Mouse (Mus musculus): ENCODE data around the gene Tmem176b.
"Not testable (repeated sequence)": the region's sequence is repeated elsewhere in the genome, so short reads cannot be mapped to it uniquely, and the experiment has no call there.

Gene Tmem176b

DNA sequence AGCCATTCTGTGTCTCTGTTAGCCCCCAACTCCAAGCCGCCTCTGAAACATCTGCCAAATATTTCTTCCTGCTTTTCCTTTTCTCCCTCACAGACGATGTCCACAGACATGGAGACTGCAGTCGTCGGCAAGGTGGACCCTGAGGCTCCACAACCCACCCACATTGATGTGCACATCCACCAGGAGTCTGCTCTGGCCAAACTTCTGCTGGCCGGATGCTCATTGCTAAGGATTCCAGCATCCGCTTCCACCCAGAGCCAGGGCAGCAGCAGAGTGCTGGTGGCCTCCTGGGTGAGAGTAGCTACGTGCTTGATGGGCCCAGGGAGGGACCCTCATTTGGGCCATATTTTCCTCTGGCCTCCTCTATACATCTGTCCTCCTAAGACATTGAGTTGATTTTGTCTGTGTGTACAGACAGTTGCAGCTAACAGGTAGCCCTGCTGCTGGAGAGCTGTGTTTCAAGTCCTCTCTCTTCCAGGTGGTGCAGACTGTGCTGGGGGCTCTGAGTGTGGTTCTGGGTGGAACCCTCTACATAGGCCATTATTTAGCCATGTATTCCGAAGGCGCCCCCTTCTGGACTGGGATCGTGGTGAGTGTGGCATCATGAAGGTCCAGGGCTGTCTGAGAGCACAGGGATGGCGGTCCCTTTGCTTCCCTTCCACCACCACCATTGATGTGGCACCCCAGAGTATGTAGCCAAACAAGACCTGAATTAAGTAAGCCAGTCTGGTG, 981 bp upstream of the Tmem176b start:
- DNase-seq (ENCODE audit: low read depth, low spot score): no peak

DNA sequence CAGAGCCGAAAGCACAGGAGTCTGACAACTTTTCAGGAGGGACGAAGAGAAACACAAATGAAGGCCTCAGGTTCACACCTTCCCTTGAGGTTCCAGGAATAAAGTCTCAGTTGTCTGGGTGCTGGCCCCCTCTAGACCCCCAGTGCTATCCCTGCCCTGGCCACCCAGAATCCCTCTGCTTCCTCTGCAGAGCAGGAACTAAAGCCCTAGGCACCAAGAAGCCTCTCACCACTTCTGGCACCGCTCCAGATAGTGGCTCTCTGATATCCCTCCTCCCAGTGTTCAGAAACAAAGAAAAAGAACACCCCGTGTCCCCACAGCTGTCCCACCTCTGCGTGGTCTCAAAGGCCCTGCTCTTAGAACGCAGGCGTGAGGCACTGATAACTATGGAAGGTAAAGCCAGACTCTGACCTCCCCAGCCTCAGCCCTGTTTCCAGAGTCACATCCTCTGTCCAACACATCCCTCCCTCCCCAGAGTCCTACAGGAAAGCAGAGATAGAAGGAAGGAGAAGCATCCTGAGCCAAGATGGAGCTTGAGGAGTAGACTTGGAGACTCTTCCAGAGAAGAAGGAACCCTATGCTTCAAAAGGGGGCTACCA, 826 bp downstream of the Tmem176b start, which contains the start of gene Tmem176a:
Tmem176a (plus strand) TSS at position 549 of the 599 bp plus-strand sequence.
- no peak for DNase-seq (ENCODE audit: low read depth, low spot score)

DNA sequence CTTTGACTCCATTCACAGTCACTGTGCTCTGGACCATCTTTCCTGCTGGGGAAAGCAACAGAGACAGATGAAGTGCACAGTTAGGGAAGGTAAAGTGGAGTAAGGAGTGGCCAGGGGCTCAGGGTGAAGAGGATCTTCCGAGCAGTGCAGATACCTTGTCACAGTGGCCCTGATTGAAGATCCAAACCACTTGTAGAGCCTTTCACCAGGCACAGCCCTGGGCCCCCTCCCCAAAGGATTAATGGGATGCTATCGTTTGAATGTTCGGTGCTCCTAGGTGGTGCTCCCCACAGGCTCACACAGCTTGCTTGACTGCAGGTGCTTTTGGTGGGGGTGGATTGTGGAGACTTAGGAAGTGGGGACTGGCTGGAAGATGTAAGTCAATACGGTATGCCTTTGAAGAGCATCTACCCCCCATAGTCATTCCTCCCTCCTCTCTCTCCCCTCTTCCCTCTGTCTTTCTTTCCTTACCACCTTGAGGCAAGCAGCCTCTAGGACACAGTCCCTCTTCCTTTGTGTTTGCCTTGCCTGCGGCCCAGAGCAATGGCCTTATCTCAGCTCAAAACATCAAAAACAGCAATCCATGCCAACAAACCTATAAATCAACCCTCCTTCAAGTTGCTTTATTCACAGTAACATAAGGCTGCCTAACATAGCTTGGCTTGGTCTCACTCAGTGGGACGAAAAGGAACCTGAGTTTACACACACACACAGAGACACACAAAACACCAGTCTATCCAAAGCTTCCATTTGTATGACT, 2.8 kb downstream of the Tmem176b start:
- no peak for DNase-seq (ENCODE audit: low read depth, low spot score)

DNA sequence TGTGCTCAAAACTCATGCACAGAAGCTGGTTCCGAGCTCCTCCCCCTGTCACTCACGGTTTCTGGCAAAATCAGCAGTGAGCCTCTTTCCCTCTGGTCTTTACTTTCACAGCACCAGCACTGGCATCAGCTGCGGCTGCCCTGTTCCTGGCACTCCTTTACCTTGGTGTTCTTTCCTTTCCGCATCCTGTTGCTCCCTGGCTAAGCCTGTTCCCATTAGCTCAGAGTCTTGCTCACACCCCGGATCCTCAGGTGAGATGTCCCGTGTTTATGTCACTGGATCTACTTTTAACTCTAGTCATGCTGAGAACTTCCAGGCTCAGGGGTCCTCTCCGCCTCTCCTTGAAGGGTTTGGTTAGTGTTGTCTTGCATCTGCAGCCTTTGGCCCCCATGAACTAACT, 3.8 kb downstream of the Tmem176b start:
- no peak for DNase-seq (ENCODE audit: low read depth, low spot score)

DNA sequence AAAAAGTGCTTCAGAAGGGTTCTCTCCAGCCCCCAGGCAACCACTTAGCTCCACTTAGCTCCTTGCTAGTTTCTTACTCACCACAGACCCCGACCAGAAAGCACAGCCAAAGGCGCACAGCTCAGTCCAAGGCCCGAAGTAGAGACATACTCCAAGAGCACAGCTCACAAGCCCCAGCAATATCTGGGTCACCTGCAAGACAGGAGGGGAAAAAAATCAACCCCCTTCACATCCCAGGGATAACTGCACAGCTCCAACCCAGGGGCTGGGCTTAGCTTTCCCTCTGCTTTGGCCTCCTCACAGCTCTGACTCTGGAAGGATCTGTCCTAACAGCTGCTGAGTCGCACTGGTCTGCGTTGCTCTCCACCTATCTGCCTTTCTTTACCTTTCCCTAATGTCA, 5.2 kb downstream of the Tmem176b start:
- DNase-seq (ENCODE audit: low read depth, low spot score): no peak

DNA sequence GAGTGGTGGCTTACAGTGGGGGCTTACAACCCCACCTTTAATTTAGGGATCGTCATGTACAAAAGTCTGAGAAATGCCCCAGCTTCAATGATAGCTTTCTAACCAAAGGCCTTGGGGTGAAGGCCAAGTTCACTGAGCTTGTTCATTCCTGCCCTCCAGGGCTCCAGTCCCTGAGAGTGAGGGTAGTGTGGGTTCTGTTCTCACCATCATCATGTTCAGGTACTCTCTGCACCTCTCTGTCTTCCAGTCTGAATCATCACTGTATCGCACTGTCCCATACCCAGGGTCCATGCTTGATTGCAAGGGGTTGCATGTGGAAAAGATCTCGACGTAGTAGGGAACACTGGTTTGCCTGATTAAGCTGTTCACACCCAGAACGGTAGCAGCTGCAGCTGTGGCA, 6.1 kb downstream of the Tmem176b start:
- no peak for DNase-seq (ENCODE audit: low read depth, low spot score)

DNA sequence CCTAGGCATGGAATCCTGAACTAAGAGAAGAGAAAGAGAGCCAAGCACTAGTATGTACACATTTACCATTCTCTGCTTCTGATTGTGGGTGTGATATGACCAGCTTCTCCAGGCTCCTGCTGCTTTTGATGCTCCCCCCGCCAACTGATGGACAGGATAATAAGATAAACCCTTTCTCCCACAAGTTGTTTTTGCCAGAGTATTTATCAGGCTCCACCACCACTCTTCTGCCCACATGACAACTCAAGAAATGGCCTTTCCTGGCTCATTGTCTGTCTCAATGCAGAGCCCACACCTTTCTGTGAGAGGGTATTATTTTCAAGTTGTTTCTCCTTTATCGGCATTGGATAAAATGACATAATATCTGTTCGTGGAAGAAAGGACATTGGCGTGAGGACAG, 7.8 kb downstream of the Tmem176b start:
- DNase-seq (ENCODE audit: low read depth, low spot score): no peak

DNA sequence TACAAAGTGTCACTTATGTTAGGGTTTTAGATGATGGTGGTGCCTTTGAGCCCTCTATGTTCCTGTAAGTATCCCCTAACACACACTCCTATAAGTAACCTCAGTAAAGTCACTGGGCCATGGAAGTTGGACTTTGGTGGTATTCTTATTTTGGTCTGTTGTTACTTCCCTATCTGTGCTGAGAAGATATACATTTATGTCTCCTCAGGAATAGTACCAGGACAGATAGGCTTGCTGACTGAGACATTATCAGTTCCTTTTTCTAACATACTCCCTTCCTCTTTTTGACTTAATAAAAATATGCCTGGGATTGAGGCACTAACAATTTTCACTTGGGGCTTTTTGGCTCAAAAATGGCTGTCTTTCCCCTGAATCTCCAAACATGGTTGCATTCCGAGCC, 8.9 kb downstream of the Tmem176b start:
- DNase-seq (ENCODE audit: low read depth, low spot score): no peak

DNA sequence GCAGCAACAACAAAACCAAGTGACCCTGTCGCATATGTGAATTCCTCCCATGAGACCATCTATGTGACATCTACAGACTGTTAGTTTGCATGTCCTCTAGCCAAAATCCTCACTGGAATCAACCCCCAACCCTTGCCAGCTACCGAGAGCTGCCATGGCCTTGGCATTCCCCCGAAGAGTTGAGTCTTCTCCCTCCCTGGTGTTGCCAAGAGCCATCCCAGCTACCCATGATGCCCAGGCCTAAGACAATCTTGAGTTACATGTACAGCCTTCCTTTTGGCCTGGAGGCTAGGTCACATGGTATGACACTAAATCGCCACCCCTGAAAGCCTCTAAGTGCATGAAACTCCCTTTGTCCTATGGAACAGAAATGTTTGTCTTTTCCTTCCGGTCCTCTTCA, 10.2 kb downstream of the Tmem176b start:
- DNase-seq (ENCODE audit: low read depth, low spot score): no peak

DNA sequence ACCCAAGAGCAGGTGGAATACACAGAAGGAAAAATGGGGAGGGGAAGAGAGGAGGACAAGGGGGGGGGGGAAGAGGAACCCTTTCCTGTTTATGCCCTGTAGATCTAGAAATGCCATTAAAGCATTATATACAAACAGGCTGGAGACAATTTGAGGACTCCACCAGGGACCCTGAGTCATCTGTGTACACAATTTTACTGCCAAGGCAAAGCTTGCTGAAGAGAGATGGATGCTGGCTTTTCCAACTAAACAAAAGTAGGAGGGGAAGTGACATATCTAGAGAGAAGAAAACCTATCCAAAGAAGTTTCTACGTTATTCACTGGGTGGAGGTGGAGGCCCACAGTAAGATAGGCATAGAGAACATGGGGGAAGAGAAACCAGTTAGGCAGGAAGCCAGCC, 11.1 kb downstream of the Tmem176b start:
- no peak for DNase-seq (ENCODE audit: low read depth, low spot score)

DNA sequence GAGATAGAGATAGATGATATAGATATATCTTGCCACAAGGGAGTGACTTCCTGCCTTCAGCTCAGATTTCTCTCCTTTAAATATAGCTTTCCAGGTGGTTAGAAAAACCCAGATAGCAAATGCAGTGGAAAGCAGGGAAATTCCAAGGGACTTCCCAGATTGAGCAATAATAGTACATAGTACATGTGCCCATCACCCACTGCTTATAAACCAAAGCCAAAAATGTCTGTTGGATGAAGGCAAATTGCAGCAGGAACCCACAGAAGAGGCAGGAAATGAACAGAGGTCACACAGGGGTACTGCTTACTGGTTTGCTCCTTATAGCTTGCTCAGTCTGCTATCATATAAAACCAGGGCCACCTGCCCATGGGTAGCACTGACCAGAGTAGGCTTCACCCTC, 11.6 kb downstream of the Tmem176b start:
- no peak for DNase-seq (ENCODE audit: low read depth, low spot score)

DNA sequence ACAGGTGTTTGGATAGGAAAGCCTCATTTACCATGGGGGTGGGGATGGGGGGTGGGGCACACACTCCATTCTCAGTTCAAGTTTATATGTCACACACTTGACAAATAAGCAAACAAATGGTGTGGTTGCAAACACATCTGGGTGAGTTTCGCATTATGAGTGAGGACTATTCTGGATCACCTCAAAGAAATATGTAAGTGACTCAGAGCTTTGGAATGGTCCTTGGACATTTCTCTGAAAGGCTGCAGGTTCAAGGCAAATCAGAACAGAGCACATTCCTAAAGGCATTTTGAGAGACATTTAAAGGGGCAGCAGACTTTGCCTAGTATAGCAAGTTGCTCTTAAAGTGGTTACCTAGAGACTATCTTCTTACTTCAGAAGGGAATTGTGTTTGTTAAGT, 12.3 kb downstream of the Tmem176b start:
- DNase-seq (ENCODE audit: low read depth, low spot score): no peak

DNA sequence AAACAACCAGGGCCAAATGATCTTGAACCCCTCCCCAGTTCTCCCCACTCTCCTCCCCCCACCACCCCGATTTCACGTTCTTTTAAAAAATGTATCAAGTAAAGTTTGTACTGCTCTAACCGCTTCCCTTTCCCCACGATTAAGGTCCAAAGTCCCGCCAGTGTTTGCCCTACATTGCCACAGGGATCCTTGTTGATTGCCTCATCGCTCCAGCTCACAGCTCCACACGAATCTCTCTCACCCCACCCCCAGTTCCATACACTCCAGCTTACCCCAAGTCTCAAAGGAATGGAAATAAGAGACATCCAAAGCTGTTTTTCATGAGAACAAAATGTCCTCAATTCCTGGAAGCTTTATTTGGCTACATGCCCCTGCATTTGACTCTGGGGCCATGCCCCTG, 16.3 kb downstream of the Tmem176b start:
- no peak for DNase-seq (ENCODE audit: low read depth, low spot score)

DNA sequence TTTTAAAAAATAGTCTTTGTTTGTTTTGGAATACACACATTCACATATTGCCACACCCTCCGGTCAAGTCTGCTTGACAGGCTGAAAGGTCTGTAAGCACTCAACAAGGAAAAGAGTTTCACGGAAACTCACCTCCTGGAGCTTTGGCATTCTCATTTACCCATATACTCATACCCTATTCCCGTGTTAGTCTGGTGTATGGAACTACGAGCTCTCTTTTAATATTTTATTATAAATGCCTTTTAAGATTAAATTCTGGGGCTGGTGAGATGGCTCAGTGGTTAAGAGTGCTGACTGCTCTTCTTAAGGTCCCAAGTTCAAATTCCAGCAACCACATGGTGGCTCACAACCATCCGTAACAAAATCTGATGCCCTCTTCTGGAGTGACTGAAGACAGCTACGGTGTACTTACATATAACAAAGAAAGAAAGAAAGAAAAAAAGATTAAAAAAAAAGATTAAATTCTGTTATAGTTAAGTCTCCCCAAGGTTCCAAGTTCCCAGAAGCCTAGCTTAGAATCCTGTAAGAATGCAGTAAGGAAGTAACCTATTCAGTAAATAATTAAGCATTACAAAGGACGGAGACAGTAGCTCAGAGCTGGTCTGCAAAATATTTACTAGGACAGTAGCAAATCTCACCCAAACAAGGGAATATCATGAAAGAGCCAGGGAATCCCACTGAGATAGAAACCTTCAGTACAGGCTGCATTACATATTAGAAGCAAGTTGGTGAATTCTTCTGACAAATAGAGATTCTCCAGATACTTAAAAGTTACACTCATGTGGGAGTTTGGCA, 19.1 kb downstream of the Tmem176b start:
- not testable (repeated sequence) for DNase-seq (ENCODE audit: low read depth, low spot score)

DNA sequence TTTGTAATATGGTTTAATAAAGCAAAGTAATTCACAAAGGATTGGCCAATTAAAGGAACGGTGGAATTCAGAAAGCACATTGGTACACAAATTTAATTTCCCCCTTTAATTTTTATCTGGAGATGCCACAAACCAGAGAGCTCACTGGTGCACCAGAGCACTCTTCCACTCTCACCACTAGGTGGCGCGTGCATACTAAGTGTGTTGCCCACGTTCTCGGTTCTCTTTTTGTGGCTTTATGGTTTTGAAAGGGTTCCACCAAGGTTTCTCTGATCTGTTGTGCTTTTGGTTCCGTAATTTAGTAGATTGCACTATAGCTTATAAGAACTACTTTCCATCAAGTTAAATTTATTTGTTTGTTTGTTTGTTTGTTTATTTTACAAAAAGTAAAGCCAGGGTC, 23.5 kb downstream of the Tmem176b start:
- peak; percentile 42 for DNase-seq (ENCODE audit: low read depth, low spot score)

DNA sequence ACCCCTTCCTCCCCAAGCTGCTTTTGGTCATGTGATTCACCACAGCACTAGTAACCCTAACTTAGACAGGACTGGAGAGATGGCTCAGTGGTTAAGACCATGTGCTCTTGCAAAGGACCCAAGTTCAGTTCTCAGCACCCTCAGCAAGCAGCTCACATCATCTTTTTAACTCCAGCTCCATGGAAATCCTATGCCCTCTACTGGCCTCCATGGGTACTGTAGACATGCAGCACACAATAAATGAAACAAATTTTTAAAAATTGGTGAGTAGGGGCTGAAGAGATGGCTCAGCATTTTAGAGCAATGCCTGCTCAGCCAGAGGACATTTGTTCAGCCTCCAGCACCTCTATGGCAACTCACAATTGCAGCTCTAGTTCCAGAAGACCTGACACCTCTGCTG, 26.3 kb downstream of the Tmem176b start:
- DNase-seq (ENCODE audit: low read depth, low spot score): no peak

DNA sequence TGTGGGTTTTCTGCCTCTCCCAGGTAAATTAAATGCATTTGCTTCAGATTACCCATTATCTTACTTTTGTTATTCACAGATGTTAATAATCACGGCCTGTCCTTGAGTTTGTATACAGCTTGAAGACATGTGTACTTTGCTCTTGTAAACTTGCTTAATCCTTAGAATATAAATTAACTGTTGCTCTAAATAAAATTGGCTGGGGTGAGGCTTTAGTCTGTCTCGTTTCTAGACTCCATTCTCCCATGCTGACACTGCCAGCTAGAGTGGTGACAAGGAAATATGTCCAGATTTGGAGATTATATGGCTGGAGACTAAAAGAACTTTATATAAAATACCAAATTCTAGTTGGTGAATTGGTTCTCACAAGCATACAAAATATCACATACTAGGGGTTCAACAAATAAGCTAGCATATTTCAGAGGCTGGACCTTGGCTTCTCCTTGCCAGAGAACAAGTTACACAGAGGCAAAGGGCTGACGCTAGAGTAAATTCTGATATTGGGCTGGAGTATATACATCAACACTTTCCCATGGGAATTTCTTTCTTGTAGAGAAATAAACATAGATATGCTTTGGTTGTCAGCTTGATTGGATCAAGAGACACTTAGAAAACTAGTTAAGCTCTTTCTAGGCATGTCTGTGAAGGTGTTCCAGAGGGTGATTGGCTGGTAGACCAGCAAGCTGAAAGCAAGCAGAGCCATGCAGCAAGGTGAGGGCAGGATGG, 31.6 kb downstream of the Tmem176b start:
- DNase-seq (ENCODE audit: low read depth, low spot score): no peak

DNA sequence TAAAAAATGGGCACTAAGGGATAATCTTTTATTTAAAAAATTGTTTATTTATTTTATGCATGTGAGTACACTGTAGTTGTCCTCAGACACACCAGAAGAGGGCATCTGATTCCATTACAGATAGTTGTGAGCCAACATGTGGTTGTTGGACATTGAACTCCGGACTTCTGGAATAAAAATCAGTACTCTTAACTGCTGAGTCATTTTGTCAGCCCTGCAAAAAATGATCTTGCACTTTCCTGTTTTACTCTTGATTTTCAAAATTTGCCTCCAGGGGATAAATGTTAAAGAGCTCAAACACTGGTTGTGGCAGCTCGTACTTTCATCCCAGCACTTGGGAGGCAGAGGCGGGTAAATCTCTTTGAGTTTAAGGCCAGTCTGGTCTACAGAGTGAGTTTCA, 34.5 kb downstream of the Tmem176b start:
- no peak for DNase-seq (ENCODE audit: low read depth, low spot score)

DNA sequence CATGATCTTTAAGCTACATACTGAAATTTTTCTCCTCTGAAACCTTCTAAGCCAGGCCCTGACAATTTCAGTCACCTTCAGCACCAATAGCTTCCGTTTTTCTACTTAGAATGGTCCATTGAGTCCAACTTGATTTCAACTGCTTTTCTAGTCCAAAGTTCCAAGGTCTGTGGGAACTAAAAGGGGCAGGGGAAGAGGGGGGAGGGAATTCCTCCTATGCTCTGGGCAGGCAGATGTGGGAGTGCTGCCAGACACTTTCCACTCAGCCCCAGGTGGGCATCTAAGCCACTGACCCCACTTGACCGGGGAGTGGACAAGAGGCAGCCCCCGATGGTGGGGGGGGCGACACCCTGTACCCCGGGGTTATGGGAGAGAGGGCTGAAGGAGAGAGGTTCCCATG, 37.0 kb downstream of the Tmem176b start:
- no peak for DNase-seq (ENCODE audit: low read depth, low spot score)

DNA sequence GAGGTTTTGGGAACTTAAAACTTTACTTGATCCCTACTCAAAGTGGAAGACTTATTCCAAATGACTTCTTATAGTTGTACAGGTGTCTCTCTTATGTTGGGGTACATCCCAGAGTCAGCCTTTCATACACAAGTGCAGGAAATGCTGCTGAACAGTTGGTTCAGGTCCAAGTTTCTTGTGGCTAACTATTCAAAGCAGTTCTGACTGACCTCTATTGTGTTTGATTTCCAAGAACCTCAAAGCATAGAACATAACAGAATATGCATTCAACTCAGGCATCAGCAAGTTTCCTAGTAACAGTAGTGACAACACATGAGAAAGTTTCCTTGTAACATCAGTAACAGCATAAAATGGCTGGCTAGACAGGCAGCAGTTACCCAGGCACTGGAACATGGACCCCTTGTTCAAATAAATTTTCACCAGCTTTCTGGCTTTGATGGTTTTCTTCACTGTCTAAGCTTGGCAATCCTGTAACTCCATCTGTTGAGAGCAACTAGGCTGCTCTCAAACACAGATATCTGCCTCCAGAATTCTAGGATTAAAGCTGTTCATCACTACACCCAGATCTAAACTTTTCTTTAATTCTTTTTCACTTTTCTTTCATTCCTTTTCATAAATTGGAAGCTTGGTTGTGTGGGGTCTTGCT, 37.8 kb downstream of the Tmem176b start:
- DNase-seq (ENCODE audit: low read depth, low spot score): no peak

DNA sequence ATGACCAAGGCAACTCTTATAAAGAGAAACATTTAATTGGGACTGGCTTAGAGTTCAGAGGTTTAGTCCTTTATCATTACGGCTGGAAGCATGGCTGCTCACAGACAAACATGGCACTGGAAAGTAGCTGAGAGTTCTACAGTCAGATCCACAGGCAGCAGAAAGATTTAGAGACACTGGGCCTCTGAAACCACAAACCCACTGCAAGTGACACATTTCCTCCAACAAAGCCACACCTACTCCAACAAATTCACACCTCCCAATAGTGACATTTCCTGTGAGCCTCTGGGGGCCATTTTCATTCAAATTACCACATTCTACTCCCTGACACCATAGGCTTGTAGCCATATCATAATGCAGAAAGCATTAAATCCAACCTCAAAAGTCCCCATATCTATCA, 39.4 kb downstream of the Tmem176b start:
- no peak for DNase-seq (ENCODE audit: low read depth, low spot score)
